Mouse (Mus musculus): ENCODE data around the gene Nav2. TPM values are rescaled to one million over a fixed set of nuclear protein-coding genes. Genes with fewer than 3 reads are reported as not detected.

Gene Nav2
- polyA plus RNA-seq, 1 experiment from 2014 or later, result 36.1 TPM

DNA sequence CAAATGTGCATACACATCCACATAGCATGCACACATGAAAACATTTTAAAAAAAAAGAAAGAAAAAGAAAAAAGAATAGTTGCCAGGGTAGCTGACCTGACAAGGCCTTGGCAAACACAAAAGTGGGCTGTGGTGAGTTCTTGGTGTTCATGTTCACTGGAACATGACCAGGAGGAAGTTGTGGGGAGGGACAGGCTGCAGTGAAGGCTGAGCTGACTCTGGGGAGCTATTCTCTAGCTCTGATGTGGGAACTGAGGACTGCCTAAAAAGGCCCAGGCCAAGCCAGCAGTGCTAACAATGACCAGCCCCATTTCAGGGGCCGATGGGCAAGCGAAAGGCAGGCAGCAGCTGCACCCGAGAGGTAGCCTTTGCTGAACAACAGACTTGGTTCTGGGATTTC lies 388.6 kb downstream of the Nav2 start:
- no peaks in the 10 kb centered on the region for H3K27me3 ChIP-seq (ENCODE audit: control insufficient read depth, insufficient read depth, low read length)
- H3K4me1 ChIP-seq (replicated peaks; ENCODE audit: control insufficient read depth, insufficient read depth, low read length), result 0 out of 2 replicates have a peak, but pooled peaks cover 2% of the 10 kb centered on the region
- no peaks in the 10 kb centered on the region for H3K36me3 ChIP-seq (ENCODE audit: control insufficient read depth, insufficient read depth, low read length)
- H3K4me2 ChIP-seq (replicated peaks; ENCODE audit: low read depth, low read length), result no peak overlapping the region
- no peak overlapping the region for H3K9ac ChIP-seq (ENCODE audit: low read depth, low read length)
- DNase-seq (ENCODE audit: low spot score) (no peak), ATAC-seq (ENCODE audit: low FRiP score) (no peak)
- H3K9me3 ChIP-seq (ENCODE audit: control insufficient read depth, low read length), result no peaks in the 10 kb centered on the region
- no peak overlapping the region for H3K27ac ChIP-seq (ENCODE audit: low read depth, low read length)
- 58% methylated on average over 3 of the region's 3 CpGs for WGBS
- no peak overlapping the region for H3K4me3 ChIP-seq (ENCODE audit: low read depth, low read length)

DNA sequence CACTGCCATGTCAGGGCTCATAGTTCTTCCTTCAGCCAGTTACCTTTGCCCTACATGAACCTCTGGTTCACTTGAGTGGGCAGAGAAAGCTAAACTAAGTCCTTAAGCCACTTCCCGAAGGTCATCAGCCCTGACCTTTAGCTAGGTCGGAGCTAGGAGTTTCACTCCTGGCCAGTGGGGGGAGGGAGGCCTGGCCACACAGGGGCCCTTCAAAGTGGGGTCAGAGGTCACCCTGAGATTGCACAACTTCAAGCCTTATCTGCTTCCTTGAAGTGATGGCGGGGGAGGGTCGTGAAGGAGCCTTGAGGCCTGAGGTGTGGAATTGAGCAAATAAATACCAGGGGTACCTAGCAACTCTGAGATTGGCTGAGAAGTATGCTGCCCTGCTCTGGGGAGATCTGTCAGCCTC lies 389.9 kb downstream of the Nav2 start:
- 29% methylated on average over 4 of the region's 4 CpGs for WGBS
- no peak overlapping the region for H3K27ac ChIP-seq (ENCODE audit: low read depth, low read length)
- H3K9me3 ChIP-seq (ENCODE audit: control insufficient read depth, low read length), result no peaks in the 10 kb centered on the region
- H3K4me2 ChIP-seq (replicated peaks; ENCODE audit: low read depth, low read length), result no peak overlapping the region
- H3K27me3 ChIP-seq (ENCODE audit: control insufficient read depth, insufficient read depth, low read length), result no peaks in the 10 kb centered on the region
- H3K4me1 ChIP-seq (replicated peaks; ENCODE audit: control insufficient read depth, insufficient read depth, low read length), result peaks cover 2% of the 10 kb centered on the region; the same call in 1 of the 2 replicates
- no peaks in the 10 kb centered on the region for H3K36me3 ChIP-seq (ENCODE audit: control insufficient read depth, insufficient read depth, low read length)
- ATAC-seq (ENCODE audit: low FRiP score), result no peak
- no peak overlapping the region for H3K9ac ChIP-seq (ENCODE audit: low read depth, low read length)
- no peak overlapping the region for H3K4me3 ChIP-seq (ENCODE audit: low read depth, low read length)
- no peak for DNase-seq (ENCODE audit: low spot score)

DNA sequence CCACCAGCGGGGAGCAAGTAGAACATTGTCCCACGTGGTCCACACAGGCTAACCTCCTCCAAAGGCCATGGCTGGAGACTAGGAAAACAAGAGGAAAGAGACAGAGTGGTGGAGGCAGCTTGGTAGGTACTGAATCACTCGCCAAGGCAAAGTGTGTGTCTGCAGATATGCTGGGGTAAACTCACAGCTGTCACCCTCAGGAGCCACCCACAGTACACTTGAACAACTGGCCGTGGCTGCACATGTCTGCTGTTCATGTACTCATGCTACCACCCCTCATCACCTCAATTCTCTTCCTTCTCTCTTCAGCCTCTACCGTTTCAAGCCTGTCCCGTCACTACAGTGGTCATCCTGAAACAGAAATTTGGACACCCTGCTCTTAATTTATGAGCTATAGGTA lies 393.0 kb downstream of the Nav2 start:
- H3K4me1 ChIP-seq (replicated peaks; ENCODE audit: control insufficient read depth, insufficient read depth, low read length), result peaks cover 6% of the 10 kb centered on the region; the same call in 1 of the 2 replicates
- H3K4me3 ChIP-seq (ENCODE audit: low read depth, low read length), result no peak overlapping the region
- no peaks in the 10 kb centered on the region for H3K9me3 ChIP-seq (ENCODE audit: control insufficient read depth, low read length)
- H3K36me3 ChIP-seq (ENCODE audit: control insufficient read depth, insufficient read depth, low read length), result no peaks in the 10 kb centered on the region
- H3K9ac ChIP-seq (ENCODE audit: low read depth, low read length), result no peak overlapping the region
- H3K4me2 ChIP-seq (replicated peaks; ENCODE audit: low read depth, low read length), result no peak overlapping the region
- DNase-seq (ENCODE audit: low spot score), result no peak
- H3K27me3 ChIP-seq (ENCODE audit: control insufficient read depth, insufficient read depth, low read length), result no peaks in the 10 kb centered on the region
- H3K27ac ChIP-seq (ENCODE audit: low read depth, low read length), result no peak overlapping the region
- ATAC-seq (ENCODE audit: low FRiP score), result no peak
- 73% methylated on average over 6 of the region's 6 CpGs for WGBS

- Histone ChIP-seq H3K9ac (ENCODE audit: low read depth, low read length) (peak overlapping the region; percentile 34; the same call in 1 of the 2 replicates), H3K27ac (ENCODE audit: low read depth, low read length) (no peak overlapping the region), H3K4me3 (ENCODE audit: low read depth, low read length) (peak overlapping the region; percentile 29)
These were observed 395.3 kb downstream of the Nav2 start for GRCm38 (mm10) chr7:49303600-49304411.

GRCm38 (mm10) chr7:49307717-49308116 lies 399.2 kb downstream of the Nav2 start:
- H3K9me3 ChIP-seq (ENCODE audit: control insufficient read depth, low read length), result 0 out of 2 replicates have a peak, but pooled peaks cover 3% of the 10 kb centered on the region
- 91% methylated on average over 6 of the region's 6 CpGs for WGBS
- no peak for ATAC-seq (ENCODE audit: low FRiP score)
- H3K4me3 ChIP-seq (ENCODE audit: low read depth, low read length), result no peak overlapping the region
- H3K36me3 ChIP-seq (ENCODE audit: control insufficient read depth, insufficient read depth, low read length), result no peaks in the 10 kb centered on the region
- DNase-seq (ENCODE audit: low spot score), result no peak
- H3K27me3 ChIP-seq (ENCODE audit: control insufficient read depth, insufficient read depth, low read length), result no peaks in the 10 kb centered on the region
- no peak overlapping the region for H3K9ac ChIP-seq (ENCODE audit: low read depth, low read length)
- H3K4me2 ChIP-seq (replicated peaks; ENCODE audit: low read depth, low read length), result no peak overlapping the region
- peaks cover 4% of the 10 kb centered on the region; the same call in 1 of the 2 replicates for H3K4me1 ChIP-seq (replicated peaks; ENCODE audit: control insufficient read depth, insufficient read depth, low read length)
- H3K27ac ChIP-seq (ENCODE audit: low read depth, low read length), result no peak overlapping the region

More at GRCm38 (mm10) chr7:49303600-49304411, 395.3 kb downstream of the Nav2 start:
- Histone ChIP-seq H3K4me2 (replicated peaks; ENCODE audit: low read depth, low read length) (peak overlapping the region; percentile 69), H3K9me3 (ENCODE audit: control insufficient read depth, low read length) (no peaks in the 10 kb centered on the region), H3K4me1 (replicated peaks; ENCODE audit: control insufficient read depth, insufficient read depth, low read length) (peaks cover 4% of the 10 kb centered on the region; the same call in 1 of the 2 replicates), H3K27me3 (ENCODE audit: control insufficient read depth, insufficient read depth, low read length) (no peaks in the 10 kb centered on the region), H3K36me3 (ENCODE audit: control insufficient read depth, insufficient read depth, low read length) (no peaks in the 10 kb centered on the region)
- WGBS, result 2% methylated on average over 30 of the region's 31 CpGs
- DNase-seq (ENCODE audit: low spot score) (peak; percentile 52), ATAC-seq (ENCODE audit: low FRiP score) (peak; percentile 71)

- 0 out of 2 replicates have a peak, but pooled peaks cover 3% of the 10 kb centered on the region for H3K9me3 ChIP-seq (ENCODE audit: control insufficient read depth, low read length)
- H3K27me3 ChIP-seq (ENCODE audit: control insufficient read depth, insufficient read depth, low read length), result no peaks in the 10 kb centered on the region
- H3K4me3 ChIP-seq (ENCODE audit: low read depth, low read length), result no peak overlapping the region
- 82% methylated on average over 5 of the region's 5 CpGs for WGBS
- H3K36me3 ChIP-seq (ENCODE audit: control insufficient read depth, insufficient read depth, low read length), result no peaks in the 10 kb centered on the region
- 0 out of 2 replicates have a peak, but pooled peaks cover 2% of the 10 kb centered on the region for H3K4me1 ChIP-seq (replicated peaks; ENCODE audit: control insufficient read depth, insufficient read depth, low read length)
- no peak overlapping the region for H3K27ac ChIP-seq (ENCODE audit: low read depth, low read length)
- ATAC-seq (ENCODE audit: low FRiP score) (no peak), DNase-seq (ENCODE audit: low spot score) (no peak)
- H3K4me2 ChIP-seq (replicated peaks; ENCODE audit: low read depth, low read length), result no peak overlapping the region
- no peak overlapping the region for H3K9ac ChIP-seq (ENCODE audit: low read depth, low read length)
These were observed 401.2 kb downstream of the Nav2 start for GRCm38 (mm10) chr7:49309746-49310145.

GRCm38 (mm10) chr7:49313945-49314344 lies 405.4 kb downstream of the Nav2 start:
- H3K27me3 ChIP-seq (ENCODE audit: control insufficient read depth, insufficient read depth, low read length), result no peaks in the 10 kb centered on the region
- WGBS, result 82% methylated on average over 7 of the region's 7 CpGs
- ATAC-seq (ENCODE audit: low FRiP score) (no peak), DNase-seq (ENCODE audit: low spot score) (no peak)
- no peak overlapping the region for H3K4me3 ChIP-seq (ENCODE audit: low read depth, low read length)
- 0 out of 2 replicates have a peak, but pooled peaks cover 3% of the 10 kb centered on the region for H3K9me3 ChIP-seq (ENCODE audit: control insufficient read depth, low read length)
- H3K36me3 ChIP-seq (ENCODE audit: control insufficient read depth, insufficient read depth, low read length), result no peaks in the 10 kb centered on the region
- H3K9ac ChIP-seq (ENCODE audit: low read depth, low read length), result no peak overlapping the region
- no peak overlapping the region for H3K27ac ChIP-seq (ENCODE audit: low read depth, low read length)
- H3K4me2 ChIP-seq (replicated peaks; ENCODE audit: low read depth, low read length), result no peak overlapping the region
- no peaks in the 10 kb centered on the region for H3K4me1 ChIP-seq (replicated peaks; ENCODE audit: control insufficient read depth, insufficient read depth, low read length)

GRCm38 (mm10) chr7:49315033-49315432 lies 406.5 kb downstream of the Nav2 start:
- Histone ChIP-seq H3K36me3 (ENCODE audit: control insufficient read depth, insufficient read depth, low read length) (no peaks in the 10 kb centered on the region), H3K27me3 (ENCODE audit: control insufficient read depth, insufficient read depth, low read length) (no peaks in the 10 kb centered on the region), H3K9me3 (ENCODE audit: control insufficient read depth, low read length) (0 out of 2 replicates have a peak, but pooled peaks cover 3% of the 10 kb centered on the region), H3K4me3 (ENCODE audit: low read depth, low read length) (no peak overlapping the region), H3K9ac (ENCODE audit: low read depth, low read length) (no peak overlapping the region), H3K27ac (ENCODE audit: low read depth, low read length) (no peak overlapping the region), H3K4me1 (replicated peaks; ENCODE audit: control insufficient read depth, insufficient read depth, low read length) (no peaks in the 10 kb centered on the region), H3K4me2 (replicated peaks; ENCODE audit: low read depth, low read length) (no peak overlapping the region)
- DNase-seq (ENCODE audit: low spot score) (no peak), ATAC-seq (ENCODE audit: low FRiP score) (no peak)
- WGBS, result 80% methylated on average over 3 of the region's 3 CpGs

- DNase-seq (ENCODE audit: low spot score), result no peak
- Histone ChIP-seq H3K36me3 (ENCODE audit: control insufficient read depth, insufficient read depth, low read length) (no peaks in the 10 kb centered on the region), H3K27me3 (ENCODE audit: control insufficient read depth, insufficient read depth, low read length) (no peaks in the 10 kb centered on the region), H3K9ac (ENCODE audit: low read depth, low read length) (no peak overlapping the region), H3K4me3 (ENCODE audit: low read depth, low read length) (no peak overlapping the region), H3K4me1 (replicated peaks; ENCODE audit: control insufficient read depth, insufficient read depth, low read length) (no peaks in the 10 kb centered on the region), H3K4me2 (replicated peaks; ENCODE audit: low read depth, low read length) (no peak overlapping the region), H3K27ac (ENCODE audit: low read depth, low read length) (no peak overlapping the region), H3K9me3 (ENCODE audit: control insufficient read depth, low read length) (no peaks in the 10 kb centered on the region)
- WGBS, result 79% methylated on average over 3 of the region's 3 CpGs
- ATAC-seq (ENCODE audit: low FRiP score), result no peak
These were observed 408.1 kb downstream of the Nav2 start for GRCm38 (mm10) chr7:49316600-49316999.

Measured in hindbrain, embryonic 11.5 days (tissue).